Mouse (Mus musculus): Measurements from ENCODE around the gene Ccpg1.

GRCm38 (mm10) chr9:73008384-73008783 is 23.2 kb downstream of the Ccpg1 start:
- TF ChIP-seq GATA1 (IDR thresholded peaks at IDR 0.05; ENCODE audit: low read length) (no peak), TAL1 (IDR thresholded peaks at IDR 0.05; ENCODE audit: low read length) (no peak)
